Mouse (Mus musculus) E14TG2a.4 (cell line): Measurements from ENCODE around the gene Sdhaf1.

ENCODE experiments used
- H3K27me3 ChIP-seq: 2 replicates; pipeline ENCODE4 v1.6.1; 2014; ENCODE audit warnings: low read length, control low read depth; ENCODE audit not compliant: insufficient read depth
- H3K36me3 ChIP-seq: 2 replicates; pipeline ENCODE4 v1.6.1; 2014; ENCODE audit warnings: low read length, control low read depth; ENCODE audit not compliant: insufficient read depth
- H3K4me1 ChIP-seq: replicated peaks from 2 replicates; pipeline ENCODE4 v1.6.1; 2014; ENCODE audit warnings: low read depth, low read length, control low read depth
- H3K4me3 ChIP-seq: replicated peaks from 2 replicates; pipeline ENCODE4 v1.5.1; 2014; ENCODE audit warnings: mild to moderate bottlenecking, low read length
- H3K9me3 ChIP-seq: 2 replicates; pipeline ENCODE4 v1.6.1; 2014; ENCODE audit warnings: low read length, control low read depth
- CTCF ChIP-seq: conservative IDR thresholded peaks from 2 replicates; pipeline ENCODE4 v1.5.1; 2014; ENCODE audit warnings: low read length
- NANOG ChIP-seq: IDR thresholded peaks from 2 replicates; pipeline ENCODE4 v1.6.1; 2014; ENCODE audit warnings: borderline replicate concordance, low read length, mixed read lengths
- POU5F1 ChIP-seq: IDR thresholded peaks from 2 replicates; pipeline ENCODE4 v1.6.1; 2014; ENCODE audit warnings: low read length, borderline replicate concordance

The Sdhaf1 gene

GRCm38 (mm10) chr7:30309395-30310129 lies 14.1 kb downstream of the Sdhaf1 start:
- Histone ChIP-seq H3K9me3 (no peaks in the 10 kb centered on the region), H3K27me3 (no peaks in the 10 kb centered on the region), H3K4me1 (peaks cover 62% of the 10 kb centered on the region), H3K36me3 (peaks cover 43% of the 10 kb centered on the region), H3K4me3 (peak overlapping the region; percentile 95)
- TF ChIP-seq POU5F1 (no peak), CTCF (no peak), NANOG (no peak)

GRCm38 (mm10) chr7:30308076-30309005 lies 15.4 kb downstream of the Sdhaf1 start, which contains the start of gene Alkbh6:
Alkbh6 (plus strand) TSS chr7:30308717.
- Histone ChIP-seq H3K4me3 (peak within 1 kb of the TSS; percentile 95), H3K27me3 (no peaks in the 10 kb centered on the region), H3K36me3 (peaks cover 47% of the 10 kb centered on the region), H3K9me3 (no peaks in the 10 kb centered on the region), H3K4me1 (peaks cover 49% of the 10 kb centered on the region)
- no peak for TF ChIP-seq NANOG
- no peak for TF ChIP-seq CTCF
- TF ChIP-seq POU5F1 = no peak

- peaks cover 42% of the 10 kb centered on the region for H3K4me1 ChIP-seq
- H3K27me3 ChIP-seq = no peaks in the 10 kb centered on the region
- TF ChIP-seq POU5F1 = no peak
- peak; percentile 59 for TF ChIP-seq CTCF
- TF ChIP-seq NANOG = no peak
- H3K4me3 ChIP-seq = no peak overlapping the region
- H3K9me3 ChIP-seq = no peaks in the 10 kb centered on the region
- H3K36me3 ChIP-seq = peaks cover 40% of the 10 kb centered on the region
These were observed 17.5 kb downstream of the Sdhaf1 start for GRCm38 (mm10) chr7:30306083-30306779.

GRCm38 (mm10) chr7:30300914-30301313 lies 22.8 kb downstream of the Sdhaf1 start:
- Histone ChIP-seq H3K4me1 (peaks cover 40% of the 10 kb centered on the region), H3K9me3 (no peaks in the 10 kb centered on the region), H3K36me3 (peaks cover 23% of the 10 kb centered on the region), H3K4me3 (no peak overlapping the region), H3K27me3 (no peaks in the 10 kb centered on the region)
- TF ChIP-seq CTCF = peak; percentile 95
- no peak for TF ChIP-seq POU5F1

GRCm38 (mm10) chr7:30297266-30297665 lies 26.4 kb downstream of the Sdhaf1 start:
- peaks cover 43% of the 10 kb centered on the region for H3K4me1 ChIP-seq
- H3K36me3 ChIP-seq = peaks cover 7% of the 10 kb centered on the region; the same call in 1 of the 2 replicates
- H3K4me3 ChIP-seq = 0 out of 2 replicates have a peak overlapping the region, but pooled peaks have one; percentile 23
- TF ChIP-seq NANOG = no peak
- no peak for TF ChIP-seq POU5F1
- TF ChIP-seq CTCF = no peak
- no peaks in the 10 kb centered on the region for H3K9me3 ChIP-seq
- no peaks in the 10 kb centered on the region for H3K27me3 ChIP-seq

GRCm38 (mm10) chr7:30296816-30297215 lies 26.9 kb downstream of the Sdhaf1 start:
- 0 out of 2 replicates have a peak overlapping the region, but pooled peaks have one; percentile 23 for H3K4me3 ChIP-seq
- no peak for TF ChIP-seq CTCF
- TF ChIP-seq POU5F1 = no peak
- TF ChIP-seq NANOG = no peak
- H3K9me3 ChIP-seq = no peaks in the 10 kb centered on the region
- H3K27me3 ChIP-seq = no peaks in the 10 kb centered on the region
- 0 out of 2 replicates have a peak, but pooled peaks cover 6% of the 10 kb centered on the region for H3K36me3 ChIP-seq
- H3K4me1 ChIP-seq = peaks cover 48% of the 10 kb centered on the region

GRCm38 (mm10) chr7:30295103-30295502 lies 28.6 kb downstream of the Sdhaf1 start:
- peaks cover 56% of the 10 kb centered on the region for H3K4me1 ChIP-seq
- H3K27me3 ChIP-seq = no peaks in the 10 kb centered on the region
- no peaks in the 10 kb centered on the region for H3K9me3 ChIP-seq
- TF ChIP-seq NANOG (no peak), CTCF (no peak), POU5F1 (no peak)
- 0 out of 2 replicates have a peak, but pooled peaks cover 4% of the 10 kb centered on the region for H3K36me3 ChIP-seq
- no peak overlapping the region for H3K4me3 ChIP-seq

- Histone ChIP-seq H3K36me3 (0 out of 2 replicates have a peak, but pooled peaks cover 4% of the 10 kb centered on the region), H3K4me1 (peaks cover 56% of the 10 kb centered on the region), H3K4me3 (no peak overlapping the region)
These were observed 29.4 kb downstream of the Sdhaf1 start for GRCm38 (mm10) chr7:30294296-30294695.

More at GRCm38 (mm10) chr7:30294296-30294695, 29.4 kb downstream of the Sdhaf1 start:
- H3K27me3 ChIP-seq = no peaks in the 10 kb centered on the region
- TF ChIP-seq NANOG (no peak), POU5F1 (no peak), CTCF (no peak)
- no peaks in the 10 kb centered on the region for H3K9me3 ChIP-seq
